Mouse (Mus musculus) ES-Bruce4 (cell line): ENCODE results near the gene Grm4. TPM values are rescaled to one million over a fixed set of nuclear protein-coding genes. Genes with fewer than 3 reads are reported as not detected.

Experiments used
- H3K27ac ChIP-seq: 2 replicates; pipeline ENCODE4 v1.5.1; 2012; ENCODE audit warnings: low read length, inconsistent platforms; ENCODE audit not compliant: insufficient read depth
- H3K27me3 ChIP-seq: 2 replicates; pipeline ENCODE4 v1.6.1; 2012; ENCODE audit warnings: mild to moderate bottlenecking, low read length, inconsistent platforms; ENCODE audit not compliant: control insufficient read depth, poor library complexity, insufficient read depth, severe bottlenecking
- H3K36me3 ChIP-seq: 2 replicates; pipeline ENCODE4 v1.6.1; 2012; ENCODE audit warnings: inconsistent platforms, mild to moderate bottlenecking, low read length, moderate library complexity; ENCODE audit not compliant: control insufficient read depth, poor library complexity, insufficient read depth, severe bottlenecking
- H3K4me1 ChIP-seq: one replicate; pipeline ENCODE4 v1.8.1; 2011; ENCODE audit warnings: low read length; ENCODE audit not compliant: control insufficient read depth, insufficient read depth
- H3K4me3 ChIP-seq: 2 replicates; pipeline ENCODE4 v1.5.1; 2011; ENCODE audit warnings: low read depth, mild to moderate bottlenecking, low read length
- H3K9ac ChIP-seq: 2 replicates; pipeline ENCODE4 v1.6.1; 2012; ENCODE audit warnings: low read depth, mild to moderate bottlenecking, inconsistent platforms; ENCODE audit not compliant: poor library complexity, severe bottlenecking
- H3K9me3 ChIP-seq: replicated peaks from 2 replicates; pipeline ENCODE4 v1.6.1; 2012; ENCODE audit warnings: mild to moderate bottlenecking, low read length, inconsistent platforms; ENCODE audit not compliant: control insufficient read depth, poor library complexity, insufficient read depth, severe bottlenecking
- CTCF ChIP-seq: IDR thresholded peaks from one replicate; pipeline ENCODE4 v1.8.1; 2011; ENCODE audit warnings: low read depth, low read length
- EP300 ChIP-seq: IDR thresholded peaks from 2 replicates; pipeline ENCODE4 v1.6.1; 2011; ENCODE audit warnings: low read depth, low read length; ENCODE audit not compliant: insufficient read depth
- POLR2A ChIP-seq: IDR thresholded peaks from one replicate; pipeline ENCODE4 v1.8.1; 2011; ENCODE audit warnings: low read length; ENCODE audit not compliant: insufficient read depth
- polyA plus RNA-seq: library from polyadenylated mRNA; stranded (reverse); fragments of >200 nt; gene quantifications from 2 replicates; pipeline ENCODE4 v1.2.4, GENCODE M21; 2011; ENCODE audit warnings: low read depth; ENCODE audit not compliant: missing spikeins, insufficient read depth, insufficient read length

Gene Grm4
- polyA plus RNA-seq, 1 experiment: 0.63 TPM

GRCm38 (mm10) chr17:27421837-27422236 is 99.4 kb downstream of the Grm4 start:
- no peak overlapping the region for H3K4me3 ChIP-seq
- no peak overlapping the region for H3K27ac ChIP-seq
- H3K36me3 ChIP-seq: no peaks in the 10 kb centered on the region
- TF ChIP-seq EP300: no peak
- no peak for TF ChIP-seq POLR2A
- TF ChIP-seq CTCF: no peak
- H3K9ac ChIP-seq: no peak overlapping the region
- H3K4me1 ChIP-seq: no peaks in the 10 kb centered on the region
- no peaks in the 10 kb centered on the region for H3K27me3 ChIP-seq
- H3K9me3 ChIP-seq: no peaks in the 10 kb centered on the region

- no peak overlapping the region for H3K27ac ChIP-seq
- TF ChIP-seq EP300 (no peak), POLR2A (no peak), CTCF (no peak)
- no peak overlapping the region for H3K4me3 ChIP-seq
- H3K27me3 ChIP-seq: no peaks in the 10 kb centered on the region
- no peaks in the 10 kb centered on the region for H3K9me3 ChIP-seq
- H3K36me3 ChIP-seq: no peaks in the 10 kb centered on the region
- no peak overlapping the region for H3K9ac ChIP-seq
- H3K4me1 ChIP-seq: no peaks in the 10 kb centered on the region
Measured at GRCm38 (mm10) chr17:27409006-27409405, 112.2 kb downstream of the Grm4 start.

DNA sequence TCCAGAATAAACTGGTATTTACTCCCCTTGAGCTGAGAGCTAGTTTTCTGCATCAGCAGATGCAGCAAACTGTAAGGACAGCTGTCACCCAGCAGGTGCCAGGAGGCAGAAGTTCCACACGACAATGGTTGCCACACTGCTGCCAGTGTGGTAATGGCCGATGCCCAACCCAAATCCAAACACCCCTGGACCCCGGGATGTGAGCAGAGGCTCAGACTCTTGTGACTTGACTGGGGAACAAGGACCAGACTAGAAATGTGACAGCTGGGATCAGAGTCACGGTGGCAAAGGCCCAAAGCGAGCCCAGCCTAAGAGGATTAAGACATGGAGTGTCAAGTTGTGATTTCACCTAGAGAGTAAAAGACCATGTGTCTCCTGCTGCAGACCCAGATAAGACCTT is 112.7 kb downstream of the Grm4 start:
- H3K27me3 ChIP-seq: no peaks in the 10 kb centered on the region
- H3K27ac ChIP-seq: no peak overlapping the region
- H3K9ac ChIP-seq: no peak overlapping the region
- H3K9me3 ChIP-seq: no peaks in the 10 kb centered on the region
- no peaks in the 10 kb centered on the region for H3K4me1 ChIP-seq
- no peak overlapping the region for H3K4me3 ChIP-seq
- TF ChIP-seq EP300 (no peak), POLR2A (no peak), CTCF (no peak)
- H3K36me3 ChIP-seq: no peaks in the 10 kb centered on the region

DNA sequence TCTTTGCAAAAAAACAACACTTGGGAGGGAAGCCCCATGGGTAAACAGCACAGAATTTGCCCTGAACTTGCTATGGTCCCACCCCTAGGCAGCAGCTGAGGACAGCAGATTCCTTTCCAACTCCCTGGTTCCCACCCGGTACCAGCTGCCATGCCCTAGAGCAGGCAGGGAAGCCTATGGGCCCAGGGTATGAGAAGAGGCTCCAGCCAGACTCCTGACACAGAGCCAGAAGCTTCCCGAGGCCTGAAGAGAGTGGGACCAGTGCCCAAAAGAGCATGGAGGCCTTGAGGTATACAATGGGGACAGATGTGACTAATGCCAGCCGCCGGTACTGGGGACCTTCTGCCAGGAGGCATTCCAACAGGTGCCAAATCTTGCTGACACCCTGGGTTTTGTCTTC is 114.2 kb downstream of the Grm4 start:
- no peak overlapping the region for H3K4me3 ChIP-seq
- H3K36me3 ChIP-seq: no peaks in the 10 kb centered on the region
- no peaks in the 10 kb centered on the region for H3K4me1 ChIP-seq
- no peak for TF ChIP-seq POLR2A
- no peak for TF ChIP-seq EP300
- TF ChIP-seq CTCF: no peak
- H3K27ac ChIP-seq: no peak overlapping the region
- no peaks in the 10 kb centered on the region for H3K27me3 ChIP-seq
- no peak overlapping the region for H3K9ac ChIP-seq
- H3K9me3 ChIP-seq: no peaks in the 10 kb centered on the region

DNA sequence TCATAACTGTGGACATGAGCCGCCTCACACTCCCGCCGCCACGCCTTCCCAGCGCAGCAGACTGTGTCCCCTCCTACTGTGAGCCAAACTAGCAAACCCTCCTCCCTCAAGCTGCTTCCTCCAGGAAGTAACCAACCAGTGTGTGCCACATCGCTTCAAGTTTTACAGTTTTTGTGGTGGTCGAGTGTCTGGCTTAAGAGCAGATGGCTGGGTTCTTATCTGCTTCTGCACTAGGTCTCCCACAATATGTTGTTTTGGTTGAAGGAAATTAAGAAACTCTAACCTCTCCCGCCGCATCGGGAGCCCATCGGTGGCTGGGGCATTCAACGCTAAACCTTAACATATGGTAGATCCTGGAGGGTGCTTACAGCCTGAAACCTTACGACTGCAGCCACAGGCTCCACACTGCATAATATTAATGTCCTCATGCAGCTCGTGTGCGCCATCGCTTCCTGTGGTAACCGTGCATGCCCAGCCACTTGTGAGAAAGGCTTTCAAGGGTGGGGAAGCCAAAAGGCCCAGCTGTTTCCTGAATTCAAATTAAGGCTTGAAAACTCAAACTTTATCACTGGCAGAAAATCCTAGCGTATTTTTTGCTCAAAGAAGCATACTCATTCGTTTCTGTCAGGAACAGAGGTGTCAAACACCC is 115.7 kb downstream of the Grm4 start:
- Histone ChIP-seq H3K9me3 (no peaks in the 10 kb centered on the region), H3K9ac (no peak overlapping the region)

DNA sequence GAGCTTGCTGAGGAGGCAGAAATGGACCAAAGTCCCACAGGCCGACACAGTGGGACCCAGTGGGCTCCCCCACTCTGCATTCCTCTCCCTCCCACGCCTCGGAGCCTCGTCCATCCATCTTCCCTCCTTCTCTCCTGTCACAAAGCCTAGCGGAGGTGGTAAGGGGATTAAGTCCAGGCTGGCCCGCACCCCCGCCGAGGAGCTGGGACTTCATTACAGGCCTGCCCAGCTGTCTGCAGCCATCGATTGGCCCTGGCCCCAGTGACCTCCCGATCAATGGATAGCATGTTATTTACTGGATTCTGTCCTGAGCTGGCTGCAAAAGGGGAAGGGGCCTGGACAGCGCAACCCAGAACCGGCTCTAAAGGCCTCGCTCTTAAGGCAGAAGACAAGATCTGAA is 120.0 kb downstream of the Grm4 start:
- no peak overlapping the region for H3K9ac ChIP-seq
- no peak overlapping the region for H3K27ac ChIP-seq
- H3K9me3 ChIP-seq: no peaks in the 10 kb centered on the region
- TF ChIP-seq EP300: no peak
- no peak for TF ChIP-seq POLR2A
- TF ChIP-seq CTCF: no peak
- H3K27me3 ChIP-seq: no peaks in the 10 kb centered on the region
- no peaks in the 10 kb centered on the region for H3K4me1 ChIP-seq
- H3K36me3 ChIP-seq: no peaks in the 10 kb centered on the region
- no peak overlapping the region for H3K4me3 ChIP-seq

More for the DNA sequence above, 115.7 kb downstream of the Grm4 start:
- no peak overlapping the region for H3K4me3 ChIP-seq
- H3K27me3 ChIP-seq: no peaks in the 10 kb centered on the region
- no peaks in the 10 kb centered on the region for H3K4me1 ChIP-seq
- TF ChIP-seq EP300: no peak
- TF ChIP-seq CTCF: no peak
- no peak for TF ChIP-seq POLR2A
- no peak overlapping the region for H3K27ac ChIP-seq
- no peaks in the 10 kb centered on the region for H3K36me3 ChIP-seq
